Mouse (Mus musculus): ENCODE measurements around the gene Camk1g. TPM values are rescaled to one million over a fixed set of nuclear protein-coding genes. Genes with fewer than 3 reads are reported as not detected.

Camk1g gene
- polyA plus RNA-seq, 1 experiment = not detected

DNA sequence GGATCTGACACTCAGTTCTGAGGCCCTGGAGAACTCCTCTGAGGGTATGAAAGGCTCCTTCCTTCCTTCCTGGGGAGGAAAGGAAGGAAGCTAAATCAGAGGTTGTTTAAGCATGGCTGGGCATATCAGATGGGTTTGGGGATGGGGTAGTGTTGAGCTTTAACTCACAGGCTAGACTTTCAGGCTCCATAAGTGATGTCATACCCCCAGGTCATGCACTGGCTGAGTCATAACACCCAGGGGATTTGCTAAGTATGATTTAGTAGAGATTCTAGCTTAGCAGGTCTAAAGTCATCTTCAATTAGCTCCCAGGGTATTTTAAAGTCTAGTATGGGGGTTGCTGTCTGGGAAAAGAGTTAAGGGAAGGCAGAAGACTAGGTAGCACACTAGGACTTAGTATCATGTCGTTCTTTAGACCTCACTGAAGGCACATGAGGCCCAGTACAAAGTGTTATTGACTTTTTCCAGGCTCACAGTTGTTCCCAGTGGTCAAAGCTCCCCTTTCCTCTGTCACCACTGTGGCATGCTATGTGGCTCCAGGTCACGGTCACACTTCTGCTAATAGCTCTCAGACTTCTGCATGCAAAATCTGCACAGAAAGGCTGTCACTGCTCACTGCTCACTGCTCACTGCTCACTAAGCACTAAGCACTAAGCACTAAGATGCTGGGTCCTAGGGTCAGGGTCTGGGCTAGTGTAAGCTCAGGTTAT, 28.8 kb upstream of the Camk1g start:
- Histone ChIP-seq H3K4me1 (ENCODE audit: control insufficient read depth) (no peaks in the 10 kb centered on the region), H3K9me3 (ENCODE audit: control insufficient read depth, low read length) (no peaks in the 10 kb centered on the region), H3K4me3 (replicated peaks) (no peak overlapping the region), H3K27me3 (ENCODE audit: control insufficient read depth) (no peaks in the 10 kb centered on the region), H3K36me3 (ENCODE audit: control insufficient read depth) (no peaks in the 10 kb centered on the region)
- TF ChIP-seq GATA1 (IDR thresholded peaks at IDR 0.05; ENCODE audit: low read length) (no peak), TAL1 (IDR thresholded peaks at IDR 0.05; ENCODE audit: low read length) (no peak)

DNA sequence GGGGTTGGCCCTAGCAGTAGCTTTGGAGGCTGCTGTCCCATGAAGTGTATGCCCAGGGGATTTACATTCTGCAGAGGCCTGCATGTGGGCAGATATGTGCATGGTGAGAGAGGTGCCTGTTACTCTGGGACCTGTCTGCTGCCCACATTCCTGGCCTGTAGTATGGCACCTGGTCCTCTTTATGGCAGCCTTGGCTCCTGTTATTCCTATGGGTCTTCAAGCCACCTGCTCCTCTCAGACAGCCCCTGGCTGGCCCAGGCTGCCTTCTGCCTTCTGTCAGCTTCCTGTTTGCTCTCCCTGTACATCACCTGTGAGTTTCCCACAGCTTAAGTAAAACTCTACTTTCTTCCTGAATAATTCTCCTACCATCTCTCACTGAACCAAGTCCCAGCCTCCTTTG, 27.0 kb upstream of the Camk1g start:
- Histone ChIP-seq H3K9me3 (ENCODE audit: control insufficient read depth, low read length) (no peaks in the 10 kb centered on the region), H3K36me3 (ENCODE audit: control insufficient read depth) (no peaks in the 10 kb centered on the region)

DNA sequence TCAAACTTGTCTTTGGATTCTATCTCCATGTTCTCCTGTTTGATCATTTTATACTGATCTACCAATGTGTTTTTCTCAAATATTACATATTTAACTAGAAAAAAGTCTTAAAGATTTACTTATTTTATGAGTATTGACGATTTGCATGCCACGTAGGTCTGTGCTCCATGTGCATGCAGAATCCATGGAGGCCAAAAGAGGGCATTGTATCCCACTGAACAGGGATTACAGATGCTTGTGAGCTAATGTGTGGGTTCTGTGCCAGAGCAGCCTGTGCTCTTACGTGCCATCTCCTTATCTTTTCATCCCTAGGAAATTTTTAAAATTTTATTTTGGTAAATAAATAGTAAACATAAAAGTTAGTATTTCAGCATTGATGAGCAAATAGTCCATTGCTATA, 22.2 kb upstream of the Camk1g start:
- Histone ChIP-seq H3K9me3 (ENCODE audit: control insufficient read depth, low read length) (no peaks in the 10 kb centered on the region), H3K27me3 (ENCODE audit: control insufficient read depth) (no peaks in the 10 kb centered on the region), H3K4me3 (replicated peaks) (no peak overlapping the region), H3K36me3 (ENCODE audit: control insufficient read depth) (no peaks in the 10 kb centered on the region), H3K4me1 (ENCODE audit: control insufficient read depth) (no peaks in the 10 kb centered on the region)
- TF ChIP-seq TAL1 (IDR thresholded peaks at IDR 0.05; ENCODE audit: low read length) (no peak), GATA1 (IDR thresholded peaks at IDR 0.05; ENCODE audit: low read length) (no peak)

More for the DNA sequence above, 27.0 kb upstream of the Camk1g start:
- no peak overlapping the region for H3K4me3 ChIP-seq (replicated peaks)
- no peaks in the 10 kb centered on the region for H3K27me3 ChIP-seq (ENCODE audit: control insufficient read depth)
- no peaks in the 10 kb centered on the region for H3K4me1 ChIP-seq (ENCODE audit: control insufficient read depth)
- TF ChIP-seq GATA1 (IDR thresholded peaks at IDR 0.05; ENCODE audit: low read length) (no peak), TAL1 (IDR thresholded peaks at IDR 0.05; ENCODE audit: low read length) (no peak)

DNA sequence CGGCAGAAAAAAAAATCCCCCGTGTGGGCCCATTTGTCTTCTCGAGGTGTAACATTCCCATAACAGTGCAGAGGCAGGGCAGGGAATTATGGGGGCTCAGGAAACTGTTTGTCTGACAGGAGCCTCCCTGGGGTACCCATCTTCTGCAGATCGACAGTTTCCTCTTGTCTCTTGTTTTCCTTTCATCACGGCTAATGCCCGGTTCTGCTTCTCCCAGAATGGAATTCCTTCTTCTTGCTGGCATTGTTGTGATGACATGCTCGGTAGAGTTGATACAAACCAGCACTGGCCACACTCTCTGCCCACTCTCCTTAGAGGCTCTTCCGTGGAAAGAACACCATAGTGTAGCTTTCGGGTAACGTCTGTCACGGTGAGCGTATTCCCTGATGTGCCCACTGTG, 19.9 kb upstream of the Camk1g start:
- Histone ChIP-seq H3K4me1 (ENCODE audit: control insufficient read depth) (no peaks in the 10 kb centered on the region), H3K9me3 (ENCODE audit: control insufficient read depth, low read length) (peaks cover 5% of the 10 kb centered on the region; the same call in 1 of the 2 replicates), H3K27me3 (ENCODE audit: control insufficient read depth) (0 out of 2 replicates have a peak, but pooled peaks cover 4% of the 10 kb centered on the region), H3K36me3 (ENCODE audit: control insufficient read depth) (no peaks in the 10 kb centered on the region), H3K4me3 (replicated peaks) (no peak overlapping the region)
- TF ChIP-seq GATA1 (IDR thresholded peaks at IDR 0.05; ENCODE audit: low read length) (no peak), TAL1 (IDR thresholded peaks at IDR 0.05; ENCODE audit: low read length) (no peak)

DNA sequence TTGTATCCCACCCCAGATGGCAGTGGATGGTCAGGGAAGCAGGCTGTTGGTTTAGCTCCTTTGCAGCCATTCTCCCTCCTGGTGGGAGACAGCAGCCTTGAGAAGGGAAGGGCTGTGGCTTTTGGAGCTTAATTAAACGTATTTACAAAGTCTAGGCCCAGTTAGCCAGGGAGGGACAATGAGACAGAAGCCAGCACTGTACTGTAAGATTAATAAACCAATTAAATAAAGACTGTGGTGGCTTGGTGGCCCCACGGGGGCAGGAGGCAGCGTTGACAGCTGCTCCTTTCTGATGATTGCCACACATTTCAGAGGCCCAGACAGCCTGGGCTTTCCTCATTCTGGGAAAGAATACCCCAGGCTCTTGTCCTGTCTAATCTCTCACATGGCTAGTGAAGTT, 19.4 kb upstream of the Camk1g start:
- TF ChIP-seq GATA1 (IDR thresholded peaks at IDR 0.05; ENCODE audit: low read length) (no peak), TAL1 (IDR thresholded peaks at IDR 0.05; ENCODE audit: low read length) (no peak)
- H3K27me3 ChIP-seq (ENCODE audit: control insufficient read depth) = 0 out of 2 replicates have a peak, but pooled peaks cover 4% of the 10 kb centered on the region
- no peaks in the 10 kb centered on the region for H3K4me1 ChIP-seq (ENCODE audit: control insufficient read depth)
- no peak overlapping the region for H3K4me3 ChIP-seq (replicated peaks)
- H3K36me3 ChIP-seq (ENCODE audit: control insufficient read depth) = no peaks in the 10 kb centered on the region
- H3K9me3 ChIP-seq (ENCODE audit: control insufficient read depth, low read length) = peaks cover 5% of the 10 kb centered on the region; the same call in 1 of the 2 replicates

DNA sequence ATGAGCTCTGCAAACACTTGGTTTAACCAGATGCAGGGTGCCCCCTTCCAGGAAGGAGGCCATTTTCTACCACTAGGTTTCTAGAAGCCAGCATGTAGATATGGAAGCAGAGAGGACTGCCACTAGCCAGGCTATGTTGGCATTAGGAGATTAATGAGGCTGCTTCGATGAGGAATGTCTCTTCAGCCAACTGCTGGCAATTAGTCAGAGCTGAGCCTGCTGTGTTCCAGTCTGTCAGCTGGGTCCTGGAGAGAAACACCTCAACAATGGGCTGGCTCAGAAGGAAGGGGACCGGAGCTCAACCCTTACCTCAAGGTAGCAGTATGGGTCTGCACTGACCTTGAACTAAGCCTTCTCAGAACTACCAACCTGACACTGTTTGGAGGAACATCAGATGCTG, 17.1 kb upstream of the Camk1g start:
- Histone ChIP-seq H3K9me3 (ENCODE audit: control insufficient read depth, low read length) (peaks cover 5% of the 10 kb centered on the region; the same call in 1 of the 2 replicates), H3K27me3 (ENCODE audit: control insufficient read depth) (0 out of 2 replicates have a peak, but pooled peaks cover 4% of the 10 kb centered on the region), H3K4me1 (ENCODE audit: control insufficient read depth) (no peaks in the 10 kb centered on the region), H3K4me3 (replicated peaks) (no peak overlapping the region), H3K36me3 (ENCODE audit: control insufficient read depth) (no peaks in the 10 kb centered on the region)
- TF ChIP-seq TAL1 (IDR thresholded peaks at IDR 0.05; ENCODE audit: low read length) (no peak), GATA1 (IDR thresholded peaks at IDR 0.05; ENCODE audit: low read length) (no peak)

DNA sequence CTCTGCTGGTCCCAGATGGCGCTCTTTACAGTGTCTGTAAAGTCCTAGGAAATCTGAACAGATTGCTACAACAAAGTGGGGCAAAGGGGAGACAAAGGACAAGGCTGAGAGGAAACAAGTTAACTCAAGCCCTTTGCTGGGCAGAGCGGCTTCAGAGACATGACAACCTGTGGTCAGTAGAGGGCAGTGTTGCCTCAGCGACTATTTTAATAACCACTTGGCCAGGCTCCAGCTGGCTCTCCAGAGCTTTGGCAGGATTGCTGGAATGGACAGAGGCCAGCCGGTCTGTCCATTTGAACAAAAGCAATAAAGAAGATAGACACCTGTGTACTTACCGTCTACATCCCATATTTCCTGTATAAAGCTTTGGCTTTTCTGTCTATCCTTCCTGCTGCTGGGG, 16.0 kb upstream of the Camk1g start:
- TF ChIP-seq TAL1 (IDR thresholded peaks at IDR 0.05; ENCODE audit: low read length) (no peak), GATA1 (IDR thresholded peaks at IDR 0.05; ENCODE audit: low read length) (no peak)

DNA sequence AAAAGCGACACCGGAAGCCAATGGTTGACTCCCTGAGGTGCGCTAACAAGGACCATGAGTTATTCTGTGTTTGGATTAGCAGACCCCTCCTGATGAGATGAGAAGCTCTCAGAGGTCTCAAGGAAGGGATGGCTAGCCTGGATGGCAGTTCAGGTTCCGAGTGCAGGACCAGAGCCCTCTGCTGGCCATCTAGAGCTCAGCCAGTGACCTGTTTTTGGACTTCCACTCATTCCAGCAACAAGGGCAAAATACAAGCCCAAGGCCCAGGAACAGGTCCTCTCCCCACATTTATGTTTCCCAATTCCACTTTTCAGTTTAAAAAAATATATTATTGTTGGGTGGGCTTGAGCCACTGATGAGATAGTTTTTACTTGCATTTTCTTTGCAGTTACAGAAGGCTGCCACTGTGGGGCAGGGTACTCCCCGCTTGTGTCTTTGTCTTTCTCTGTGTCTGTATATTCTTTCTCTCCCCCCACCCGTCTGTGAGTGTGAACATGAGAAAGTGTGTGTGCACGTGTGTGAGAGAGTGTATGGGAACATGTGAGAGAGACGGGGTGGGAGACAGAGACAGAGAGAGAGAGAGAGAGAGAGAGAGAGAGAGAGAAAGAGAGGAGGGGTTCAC, 12.9 kb upstream of the Camk1g start:
- Histone ChIP-seq H3K36me3 (ENCODE audit: control insufficient read depth) (no peaks in the 10 kb centered on the region), H3K9me3 (ENCODE audit: control insufficient read depth, low read length) (peaks cover 5% of the 10 kb centered on the region; the same call in 1 of the 2 replicates), H3K4me3 (replicated peaks) (no peak overlapping the region), H3K4me1 (ENCODE audit: control insufficient read depth) (no peaks in the 10 kb centered on the region), H3K27me3 (ENCODE audit: control insufficient read depth) (peaks cover 10% of the 10 kb centered on the region)
- no peak for TF ChIP-seq TAL1 (IDR thresholded peaks at IDR 0.05; ENCODE audit: low read length)
- TF ChIP-seq GATA1 (IDR thresholded peaks at IDR 0.05; ENCODE audit: low read length) = no peak

More for the DNA sequence above, 16.0 kb upstream of the Camk1g start:
- H3K27me3 ChIP-seq (ENCODE audit: control insufficient read depth) = peaks cover 10% of the 10 kb centered on the region
- no peaks in the 10 kb centered on the region for H3K36me3 ChIP-seq (ENCODE audit: control insufficient read depth)
- H3K9me3 ChIP-seq (ENCODE audit: control insufficient read depth, low read length) = peaks cover 5% of the 10 kb centered on the region; the same call in 1 of the 2 replicates
- no peak overlapping the region for H3K4me3 ChIP-seq (replicated peaks)
- H3K4me1 ChIP-seq (ENCODE audit: control insufficient read depth) = no peaks in the 10 kb centered on the region

DNA sequence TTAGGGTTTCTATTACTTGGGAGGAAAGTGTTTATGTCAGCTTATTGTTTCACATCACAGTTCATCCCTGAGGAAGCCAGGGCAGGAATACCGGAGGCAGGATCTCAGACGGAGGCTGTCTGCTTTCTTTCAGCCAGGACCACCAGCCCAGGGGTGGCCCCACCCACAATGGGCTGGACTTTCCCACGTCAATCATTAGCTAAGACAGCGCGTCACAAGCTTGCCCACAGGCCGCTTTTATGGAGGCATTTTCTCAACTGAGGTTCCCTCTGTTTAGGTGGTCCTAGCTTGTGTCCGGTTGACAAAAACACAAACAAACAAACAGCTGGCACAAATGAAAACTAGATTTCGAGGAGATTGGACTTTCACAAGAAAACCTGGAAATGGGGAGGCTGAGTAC, 12.3 kb upstream of the Camk1g start:
- Histone ChIP-seq H3K36me3 (ENCODE audit: control insufficient read depth) (no peaks in the 10 kb centered on the region), H3K4me1 (ENCODE audit: control insufficient read depth) (no peaks in the 10 kb centered on the region), H3K9me3 (ENCODE audit: control insufficient read depth, low read length) (peaks cover 5% of the 10 kb centered on the region; the same call in 1 of the 2 replicates), H3K27me3 (ENCODE audit: control insufficient read depth) (peaks cover 10% of the 10 kb centered on the region), H3K4me3 (replicated peaks) (no peak overlapping the region)
- TF ChIP-seq GATA1 (IDR thresholded peaks at IDR 0.05; ENCODE audit: low read length) (no peak), TAL1 (IDR thresholded peaks at IDR 0.05; ENCODE audit: low read length) (no peak)

All from erythroblast, embryonic 14.5 days (primary cell).